Mouse (Mus musculus): ENCODE measurements around the gene Plin3. TPM values are rescaled to one million over a fixed set of nuclear protein-coding genes. Genes with fewer than 3 reads are reported as not detected.

Plin3 gene
- polyA plus RNA-seq, 1 experiment from 2014 or later: 18.3 TPM

DNA sequence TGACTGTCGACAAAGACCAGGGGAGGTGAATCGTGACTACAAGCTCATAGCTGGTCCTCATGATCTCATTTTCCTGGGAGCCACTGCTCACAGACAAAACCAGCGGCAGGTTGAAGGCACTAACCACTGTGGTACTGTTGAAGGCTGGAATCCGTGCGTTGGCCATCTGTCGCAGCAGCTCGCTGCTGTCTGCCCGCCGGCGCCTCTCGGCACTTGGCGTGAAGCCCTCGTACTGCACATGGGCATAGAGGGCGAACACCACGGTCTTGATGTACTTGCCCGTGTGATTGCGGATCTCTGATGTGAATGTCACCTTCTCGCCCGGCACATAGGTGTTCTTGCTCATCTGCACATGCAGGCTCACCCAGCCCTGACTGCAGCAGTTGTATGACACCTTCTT, 1.6 kb upstream of the Plin3 start:
- Histone ChIP-seq H3K4me1 (peaks cover 19% of the 10 kb centered on the region), H3K9ac (no peak overlapping the region), H3K4me3 (no peak overlapping the region), H3K9me3 (replicated peaks) (no peaks in the 10 kb centered on the region), H3K4me2 (no peak overlapping the region), H3K27me3 (no peaks in the 10 kb centered on the region), H3K27ac (no peak overlapping the region), H3K36me3 (ENCODE audit: poor library complexity, severe bottlenecking) (no peaks in the 10 kb centered on the region)
- 94% methylated on average over 19 of the region's 19 CpGs for WGBS
- no peak for ATAC-seq

DNA sequence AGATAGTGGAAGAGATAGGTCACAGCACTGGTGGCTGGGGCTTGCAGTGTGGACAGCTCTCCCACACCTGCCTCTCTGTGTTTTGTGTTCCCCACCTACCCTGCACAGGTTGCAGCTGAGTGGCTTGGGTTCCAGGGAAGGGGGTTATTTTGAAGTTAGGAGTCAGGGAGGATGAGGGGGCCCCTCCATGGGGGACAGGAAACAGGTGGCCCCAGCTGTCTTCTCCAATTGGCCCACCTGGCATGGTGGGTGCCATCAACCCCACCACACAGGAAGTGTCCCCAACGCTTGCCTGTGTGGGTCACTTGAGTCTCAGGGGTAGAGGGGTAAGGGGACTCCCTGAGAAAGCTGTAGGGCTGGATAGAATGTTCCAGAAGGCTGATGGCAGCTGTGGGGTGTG, 618 bp upstream of the Plin3 start:
- H3K4me1 ChIP-seq: peaks cover 29% of the 10 kb centered on the region
- no peaks in the 10 kb centered on the region for H3K9me3 ChIP-seq (replicated peaks)
- 79% methylated on average over 1 of the region's 1 CpGs for WGBS
- H3K4me3 ChIP-seq: no peak overlapping the region
- H3K9ac ChIP-seq: no peak overlapping the region
- no peak for ATAC-seq
- no peak overlapping the region for H3K27ac ChIP-seq
- no peak overlapping the region for H3K4me2 ChIP-seq
- no peaks in the 10 kb centered on the region for H3K36me3 ChIP-seq (ENCODE audit: poor library complexity, severe bottlenecking)
- no peaks in the 10 kb centered on the region for H3K27me3 ChIP-seq

DNA sequence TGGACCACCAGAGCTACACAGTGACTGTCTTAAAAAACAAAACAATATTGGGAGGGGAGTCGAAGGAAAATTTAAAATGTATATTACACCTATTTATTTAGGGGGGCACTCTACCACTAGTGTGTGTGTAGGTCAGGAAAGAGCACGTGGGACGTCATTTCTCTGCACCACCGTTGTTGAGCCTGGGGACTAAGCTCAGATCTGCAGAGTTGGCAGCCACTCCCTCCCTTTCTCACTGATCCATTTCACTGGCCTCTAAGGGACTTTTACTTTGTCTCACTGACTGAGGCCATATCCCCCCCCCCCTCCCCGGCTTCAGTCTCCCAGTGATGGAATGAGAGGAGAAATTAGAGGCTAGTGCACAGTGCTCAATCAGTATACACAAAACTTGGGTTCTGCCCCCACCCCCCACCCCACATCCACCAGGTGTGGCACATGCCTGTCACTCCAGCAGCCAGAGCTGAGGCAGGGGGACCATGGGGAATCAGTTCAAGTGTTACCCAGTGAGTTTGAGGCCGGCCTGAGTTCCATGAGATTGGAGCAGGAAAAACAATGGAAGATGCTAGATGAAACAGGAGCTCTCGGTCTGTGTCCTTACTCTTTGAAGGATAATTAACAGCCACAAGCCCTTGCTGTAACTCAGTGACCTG, 722 bp downstream of the Plin3 start:
- WGBS: 57% methylated on average over 7 of the region's 7 CpGs
- Histone ChIP-seq H3K9ac (no peak overlapping the region), H3K27me3 (no peaks in the 10 kb centered on the region), H3K4me2 (peak overlapping the region; percentile 59), H3K9me3 (replicated peaks) (no peaks in the 10 kb centered on the region), H3K27ac (peak overlapping the region; percentile 37; the same call in 1 of the 2 replicates), H3K4me1 (peaks cover 37% of the 10 kb centered on the region), H3K4me3 (0 out of 2 replicates have a peak overlapping the region, but pooled peaks have one; percentile 20), H3K36me3 (ENCODE audit: poor library complexity, severe bottlenecking) (no peaks in the 10 kb centered on the region)
- no peak for ATAC-seq

DNA sequence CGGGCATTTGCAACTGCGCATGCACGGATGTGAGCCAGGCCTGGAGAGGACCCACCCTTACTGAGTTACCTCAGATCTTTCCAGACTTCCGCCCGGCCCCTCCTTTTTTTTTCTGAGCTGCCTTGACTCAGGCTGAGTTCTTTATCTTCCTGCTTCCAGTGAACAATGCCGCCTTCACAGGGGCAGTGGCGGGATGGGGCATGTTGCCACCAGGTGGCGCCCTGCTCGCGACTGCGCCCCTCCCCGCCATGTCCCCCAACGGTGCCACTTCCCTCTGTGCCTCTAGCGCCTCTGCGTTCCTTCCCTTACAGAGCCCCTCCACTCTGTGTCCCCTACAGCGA, 1.5 kb downstream of the Plin3 start:
- Histone ChIP-seq H3K36me3 (ENCODE audit: poor library complexity, severe bottlenecking) (no peaks in the 10 kb centered on the region), H3K27me3 (no peaks in the 10 kb centered on the region), H3K27ac (peak overlapping the region; percentile 37), H3K9me3 (replicated peaks) (no peaks in the 10 kb centered on the region), H3K4me3 (peak overlapping the region; percentile 37), H3K4me2 (peak overlapping the region; percentile 59), H3K4me1 (peaks cover 37% of the 10 kb centered on the region), H3K9ac (peak overlapping the region; percentile 49; the same call in 1 of the 2 replicates)
- peak; percentile 85 for ATAC-seq
- WGBS: under 1% methylated on average over 16 of the region's 16 CpGs

GRCm38 (mm10) chr17:56290388-56291170, 2.1 kb downstream of the Plin3 start:
- no peaks in the 10 kb centered on the region for H3K9me3 ChIP-seq (replicated peaks)
- H3K9ac ChIP-seq: peak overlapping the region; percentile 46
- ATAC-seq: peak; percentile 70
- WGBS: 2% methylated on average over 17 of the region's 17 CpGs
- peak overlapping the region; percentile 57 for H3K27ac ChIP-seq
- peaks cover 37% of the 10 kb centered on the region for H3K4me1 ChIP-seq
- H3K27me3 ChIP-seq: no peaks in the 10 kb centered on the region
- H3K36me3 ChIP-seq (ENCODE audit: poor library complexity, severe bottlenecking): no peaks in the 10 kb centered on the region
- H3K4me3 ChIP-seq: peak overlapping the region; percentile 37
- H3K4me2 ChIP-seq: peak overlapping the region; percentile 59

- Histone ChIP-seq H3K9me3 (replicated peaks) (no peaks in the 10 kb centered on the region), H3K4me1 (peaks cover 37% of the 10 kb centered on the region), H3K27ac (peak overlapping the region; percentile 57), H3K27me3 (no peaks in the 10 kb centered on the region), H3K4me3 (peak overlapping the region; percentile 37), H3K9ac (peak overlapping the region; percentile 46), H3K4me2 (peak overlapping the region; percentile 59), H3K36me3 (ENCODE audit: poor library complexity, severe bottlenecking) (no peaks in the 10 kb centered on the region)
- peak; percentile 14; the same call in 1 of the 2 replicates for ATAC-seq
- WGBS: 3% methylated on average over 23 of the region's 23 CpGs
Measured at GRCm38 (mm10) chr17:56289371-56290331, 3.0 kb downstream of the Plin3 start.

- peak overlapping the region; percentile 35; the same call in 1 of the 2 replicates for H3K9ac ChIP-seq
- H3K27ac ChIP-seq: peak overlapping the region; percentile 57; the same call in 1 of the 2 replicates
- H3K36me3 ChIP-seq (ENCODE audit: poor library complexity, severe bottlenecking): no peaks in the 10 kb centered on the region
- WGBS: 44% methylated on average over 3 of the region's 3 CpGs
- no peaks in the 10 kb centered on the region for H3K9me3 ChIP-seq (replicated peaks)
- H3K27me3 ChIP-seq: no peaks in the 10 kb centered on the region
- peak overlapping the region; percentile 59 for H3K4me2 ChIP-seq
- no peak for ATAC-seq
- peaks cover 37% of the 10 kb centered on the region for H3K4me1 ChIP-seq
- no peak overlapping the region for H3K4me3 ChIP-seq
Measured at GRCm38 (mm10) chr17:56288866-56289265, 3.8 kb downstream of the Plin3 start.

GRCm38 (mm10) chr17:56287830-56288229, 4.8 kb downstream of the Plin3 start:
- Histone ChIP-seq H3K9me3 (replicated peaks) (no peaks in the 10 kb centered on the region), H3K27ac (no peak overlapping the region), H3K4me1 (peaks cover 37% of the 10 kb centered on the region), H3K9ac (no peak overlapping the region), H3K36me3 (ENCODE audit: poor library complexity, severe bottlenecking) (no peaks in the 10 kb centered on the region), H3K4me2 (no peak overlapping the region), H3K27me3 (no peaks in the 10 kb centered on the region), H3K4me3 (no peak overlapping the region)
- ATAC-seq: no peak
- WGBS: 54% methylated on average over 3 of the region's 3 CpGs

DNA sequence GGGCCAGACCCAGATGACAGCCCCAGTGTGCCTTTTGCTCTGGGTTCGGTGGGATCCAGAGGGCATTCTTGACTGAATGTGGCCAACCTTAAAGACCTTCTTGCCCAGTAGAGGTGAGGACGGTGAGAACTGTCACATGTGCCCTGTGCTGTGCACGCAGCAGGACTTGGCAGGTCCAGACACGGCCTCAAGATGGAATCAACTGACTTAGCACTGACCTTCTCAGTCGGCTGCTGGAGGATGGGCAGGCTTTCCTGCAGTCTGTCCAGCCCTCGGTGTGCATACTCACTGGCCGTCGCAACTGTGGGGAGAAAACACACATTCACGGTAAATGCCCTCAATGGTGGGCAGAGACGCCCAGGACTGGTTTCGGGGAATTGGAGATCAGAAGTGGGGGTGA, 6.7 kb downstream of the Plin3 start:
- no peak overlapping the region for H3K27ac ChIP-seq
- H3K27me3 ChIP-seq: no peaks in the 10 kb centered on the region
- no peak overlapping the region for H3K4me2 ChIP-seq
- no peak overlapping the region for H3K4me3 ChIP-seq
- 95% methylated on average over 11 of the region's 11 CpGs for WGBS
- 0 out of 2 replicates have a peak, but pooled peaks cover 5% of the 10 kb centered on the region for H3K36me3 ChIP-seq (ENCODE audit: poor library complexity, severe bottlenecking)
- peaks cover 33% of the 10 kb centered on the region for H3K4me1 ChIP-seq
- no peak overlapping the region for H3K9ac ChIP-seq
- no peaks in the 10 kb centered on the region for H3K9me3 ChIP-seq (replicated peaks)
- no peak for ATAC-seq

- 0 out of 2 replicates have a peak, but pooled peaks cover 5% of the 10 kb centered on the region for H3K36me3 ChIP-seq (ENCODE audit: poor library complexity, severe bottlenecking)
- H3K27ac ChIP-seq: no peak overlapping the region
- no peaks in the 10 kb centered on the region for H3K9me3 ChIP-seq (replicated peaks)
- no peaks in the 10 kb centered on the region for H3K27me3 ChIP-seq
- no peak overlapping the region for H3K9ac ChIP-seq
- ATAC-seq: no peak
- H3K4me1 ChIP-seq: peaks cover 8% of the 10 kb centered on the region
- WGBS: 92% methylated on average over 8 of the region's 8 CpGs
- H3K4me3 ChIP-seq: no peak overlapping the region
- no peak overlapping the region for H3K4me2 ChIP-seq
Measured at GRCm38 (mm10) chr17:56283316-56283715, 9.4 kb downstream of the Plin3 start.

GRCm38 (mm10) chr17:56282802-56283201, 9.9 kb downstream of the Plin3 start:
- 83% methylated on average over 4 of the region's 4 CpGs for WGBS
- H3K4me1 ChIP-seq: peaks cover 3% of the 10 kb centered on the region
- 0 out of 2 replicates have a peak, but pooled peaks cover 5% of the 10 kb centered on the region for H3K36me3 ChIP-seq (ENCODE audit: poor library complexity, severe bottlenecking)
- H3K4me2 ChIP-seq: no peak overlapping the region
- no peak overlapping the region for H3K4me3 ChIP-seq
- no peak overlapping the region for H3K27ac ChIP-seq
- no peak for ATAC-seq
- H3K9ac ChIP-seq: no peak overlapping the region
- no peaks in the 10 kb centered on the region for H3K27me3 ChIP-seq
- H3K9me3 ChIP-seq (replicated peaks): no peaks in the 10 kb centered on the region

Measured in forebrain, embryonic 13.5 days (tissue).